Comparison of ENCODE assay signal across 8 mouse cellular contexts in genomic region chr13:45872041-45872746, GRCm38 (mm10).
DNase-seq lines count a peak whose midpoint lies in the region; ATAC-seq and TF ChIP-seq lines count a peak whose summit lies in the region.

No protein-coding gene starts in this region.

- intact Hi-C loops in heart, adult 2 months (cut with DNase I): no loop called here

- no peaks in the 10 kb centered on the region for H3K9me3 ChIP-seq in heart, embryonic 12.5 days (replicated peaks)
- no peaks in the 10 kb centered on the region for H3K9me3 ChIP-seq in midbrain, embryonic 10.5 days (replicated peaks)

- H3K4me3 ChIP-seq in heart, adult 2 months: peak overlapping the region; percentile 29
- no peak overlapping the region for H3K4me3 ChIP-seq in heart, embryonic 12.5 days
- H3K4me3 ChIP-seq in small intestine, adult 2 months (ENCODE audit: low read depth, low read length): peak overlapping the region; percentile 57
- no peak overlapping the region for H3K4me3 ChIP-seq in midbrain, embryonic 10.5 days

- no peak for TF ChIP-seq EP300 in heart, adult 2 months (IDR thresholded peaks at IDR 0.05; ENCODE audit: insufficient read depth, low read depth, low read length)

- H3K4me1 ChIP-seq in heart, adult 2 months (ENCODE audit: control insufficient read depth, insufficient read depth, low read length): peaks cover 4% of the 10 kb centered on the region
- no peaks in the 10 kb centered on the region; the same call in 1 of the 2 replicates for H3K4me1 ChIP-seq in heart, embryonic 12.5 days (replicated peaks)
- peaks cover 9% of the 10 kb centered on the region for H3K4me1 ChIP-seq in small intestine, adult 2 months (ENCODE audit: control insufficient read depth, insufficient read depth, insufficient read length, low read length)
- peaks cover 9% of the 10 kb centered on the region for H3K4me1 ChIP-seq in midbrain, embryonic 10.5 days

- no peak overlapping the region for H3K4me2 ChIP-seq in heart, embryonic 12.5 days

- H3K36me3 ChIP-seq in heart, adult 2 months (ENCODE audit: control insufficient read depth, insufficient read depth, low read length): no peaks in the 10 kb centered on the region; the same call in 1 of the 2 replicates
- peaks cover 13% of the 10 kb centered on the region; the same call in 1 of the 2 replicates for H3K36me3 ChIP-seq in heart, embryonic 12.5 days
- H3K36me3 ChIP-seq in small intestine, adult 2 months (ENCODE audit: control insufficient read depth, insufficient read depth, low read length): no peaks in the 10 kb centered on the region; the same call in 1 of the 2 replicates
- no peaks in the 10 kb centered on the region for H3K36me3 ChIP-seq in midbrain, embryonic 10.5 days

- peak; percentile 33 to 47 for DNase-seq in heart, adult 2 months
- DNase-seq in adrenal gland, adult 18-20 months (ENCODE audit: low spot score in 2 of 2): peak; percentile 42 to 63
- no peak for DNase-seq in layer of hippocampus, adult 9-11 months
- DNase-seq in midbrain, embryonic 10.5 days (ENCODE audit: low spot score): no peak
- no peak for DNase-seq in cerebellum, postnatal 4 days (ENCODE audit: low spot score in 2 of 2)

- peak overlapping the region; percentile 51 for H3K27ac ChIP-seq in heart, adult 2 months
- H3K27ac ChIP-seq in heart, embryonic 12.5 days (ENCODE audit: poor library complexity, severe bottlenecking): no peak overlapping the region
- H3K27ac ChIP-seq in small intestine, adult 2 months (ENCODE audit: insufficient read depth, low read depth, low read length): peak overlapping the region; percentile 91
- H3K27ac ChIP-seq in midbrain, embryonic 10.5 days (replicated peaks): no peak overlapping the region

- no peak for ATAC-seq in heart, embryonic 12.5 days (ENCODE audit: insufficient number of reproducible peaks, low FRiP score)
- ATAC-seq in hematopoietic stem cell, adult 5-6 weeks (replicated peaks in 1 of 2; ENCODE audit: insufficient read depth in 1 of 2, low FRiP score in 2 of 2, low TSS enrichment in 1 of 2, low read depth in 1 of 2, poor library complexity in 2 of 2, severe bottlenecking in 2 of 2): peak; percentile 28 to 35; a peak in 1 of 4 replicates

- no peaks in the 10 kb centered on the region for H3K27me3 ChIP-seq in heart, adult 2 months (ENCODE audit: control insufficient read depth, insufficient read depth, low read length)
- H3K27me3 ChIP-seq in heart, embryonic 12.5 days (replicated peaks): no peaks in the 10 kb centered on the region
- no peaks in the 10 kb centered on the region for H3K27me3 ChIP-seq in small intestine, adult 2 months (ENCODE audit: control insufficient read depth, insufficient read depth, low read length)
- H3K27me3 ChIP-seq in midbrain, embryonic 10.5 days (ENCODE audit: low read depth, poor library complexity, severe bottlenecking): peaks cover 40% of the 10 kb centered on the region

- WGBS in heart, adult 2 months: 74% methylated on average over 14 of the region's 14 CpGs
- 73% methylated on average over 14 of the region's 14 CpGs for WGBS in heart, embryonic 12.5 days
- WGBS in small intestine, adult 2 months: 54% methylated on average over 14 of the region's 14 CpGs
- WGBS in midbrain, embryonic 10.5 days: 88% methylated on average over 14 of the region's 14 CpGs

- no peaks in the 10 kb centered on the region; the same call in none of the 2 replicates for H3K79me2 ChIP-seq in heart, adult 2 months (replicated peaks; ENCODE audit: control insufficient read depth, insufficient read depth, low read length)

- TF ChIP-seq CTCF in heart, adult 2 months (IDR thresholded peaks at IDR 0.05): no peak
- no peak for TF ChIP-seq CTCF in small intestine, adult 2 months (IDR thresholded peaks at IDR 0.05; ENCODE audit: extremely low read depth, insufficient read length, insufficient replicate concordance, low read depth, low read length)

- TF ChIP-seq POLR2A in heart, adult 2 months (IDR thresholded peaks at IDR 0.05; ENCODE audit: insufficient read depth, low read depth, low read length): 0 out of 2 replicates have a peak, but pooled peaks have one; percentile 32
- TF ChIP-seq POLR2A in small intestine, adult 2 months (IDR thresholded peaks at IDR 0.05; ENCODE audit: low read depth, low read length): no peak

- H3K9ac ChIP-seq in heart, adult 2 months (ENCODE audit: low read depth, low read length): peak overlapping the region; percentile 38; the same call in 1 of the 2 replicates
- no peak overlapping the region for H3K9ac ChIP-seq in heart, embryonic 12.5 days

Comparison
In these comparisons a context has a peak if more than half of its experiments do, and no peak if none do; other contexts are left out.
1. H3K27ac ChIP-seq: peak in heart, adult 2 months (single experiment) and small intestine, adult 2 months (single experiment); none in heart, embryonic 12.5 days (single experiment) and midbrain, embryonic 10.5 days (single experiment).
2. H3K4me3 ChIP-seq: peak in heart, adult 2 months (single experiment) and small intestine, adult 2 months (single experiment); none in heart, embryonic 12.5 days (single experiment) and midbrain, embryonic 10.5 days (single experiment).
3. DNase-seq: peak in heart, adult 2 months (2 of 2) and adrenal gland, adult 18-20 months (2 of 2); none in layer of hippocampus, adult 9-11 months (single experiment), midbrain, embryonic 10.5 days (single experiment) and cerebellum, postnatal 4 days (0 of 2).